Mouse (Mus musculus) neural tube, embryonic 10.5 days (tissue): ENCODE measurements around the gene Maml2.
A peak's percentile ranks its signal among the peaks of the same experiment; 100 is the strongest.

Source experiments
- DNase-seq: peaks from one replicate; pipeline ENCODE4 v3.0.0-alpha.2; 2017; ENCODE audit warnings: low spot score; ENCODE audit errors: extremely low spot score

The Maml2 gene

GRCm38 (mm10) chr9:13607609-13608185 lies 309.9 kb downstream of the Maml2 start:
- no peak for DNase-seq

GRCm38 (mm10) chr9:13608532-13609071 lies 310.8 kb downstream of the Maml2 start:
- no peak for DNase-seq

GRCm38 (mm10) chr9:13611561-13611960 lies 313.8 kb downstream of the Maml2 start:
- no peak for DNase-seq

GRCm38 (mm10) chr9:13612371-13612770 lies 314.6 kb downstream of the Maml2 start:
- no peak for DNase-seq

GRCm38 (mm10) chr9:13613325-13614268 lies 315.8 kb downstream of the Maml2 start:
- peak; percentile 20 for DNase-seq

- no peak for DNase-seq
These were observed 318.7 kb downstream of the Maml2 start for GRCm38 (mm10) chr9:13616383-13617009.

GRCm38 (mm10) chr9:13620794-13621193 lies 323.0 kb downstream of the Maml2 start:
- DNase-seq, result no peak

- no peak for DNase-seq
These were observed 324.2 kb downstream of the Maml2 start for GRCm38 (mm10) chr9:13621941-13622340.

- no peak for DNase-seq
These were observed 324.7 kb downstream of the Maml2 start for GRCm38 (mm10) chr9:13622426-13622825.

GRCm38 (mm10) chr9:13623892-13624422 lies 326.2 kb downstream of the Maml2 start:
- DNase-seq, result no peak

- DNase-seq, result no peak
These were observed 327.0 kb downstream of the Maml2 start for GRCm38 (mm10) chr9:13624780-13625179.

GRCm38 (mm10) chr9:13625215-13625614 lies 327.5 kb downstream of the Maml2 start:
- no peak for DNase-seq

GRCm38 (mm10) chr9:13626480-13626879 lies 328.7 kb downstream of the Maml2 start:
- DNase-seq, result no peak

- DNase-seq, result no peak
These were observed 335.6 kb downstream of the Maml2 start for GRCm38 (mm10) chr9:13633371-13633770.

- DNase-seq, result no peak
These were observed 341.9 kb downstream of the Maml2 start for GRCm38 (mm10) chr9:13639655-13640054.

GRCm38 (mm10) chr9:13645153-13645552 lies 347.4 kb downstream of the Maml2 start:
- DNase-seq, result no peak

- no peak for DNase-seq
These were observed 353.3 kb downstream of the Maml2 start for GRCm38 (mm10) chr9:13651065-13651464.

GRCm38 (mm10) chr9:13651828-13652227 lies 354.1 kb downstream of the Maml2 start:
- DNase-seq, result no peak

GRCm38 (mm10) chr9:13652389-13652877 lies 354.7 kb downstream of the Maml2 start:
- peak; percentile 50 for DNase-seq

- no peak for DNase-seq
These were observed 355.2 kb downstream of the Maml2 start for GRCm38 (mm10) chr9:13652917-13653316.
